Mouse (Mus musculus) testis, adult 10 weeks (tissue): ENCODE data around the gene Fbxo10. TPM values are rescaled to one million over a fixed set of nuclear protein-coding genes. Genes with fewer than 3 reads are reported as not detected.

ENCODE experiments used
- polyA plus RNA-seq: library from polyadenylated mRNA; stranded (reverse); fragments of 350-450 nt; fragmentation: Illumina TruSeq; extraction: RNeasy Lipid Tissue Mini Kit (QIAGEN cat#74804); gene quantifications from one replicate; pipeline ENCODE4 v1.2.3, GENCODE M21; 2014; ENCODE audit warnings: low read depth, low replicate concordance

Gene Fbxo10
- 0.52 TPM for polyA plus RNA-seq

DNA sequence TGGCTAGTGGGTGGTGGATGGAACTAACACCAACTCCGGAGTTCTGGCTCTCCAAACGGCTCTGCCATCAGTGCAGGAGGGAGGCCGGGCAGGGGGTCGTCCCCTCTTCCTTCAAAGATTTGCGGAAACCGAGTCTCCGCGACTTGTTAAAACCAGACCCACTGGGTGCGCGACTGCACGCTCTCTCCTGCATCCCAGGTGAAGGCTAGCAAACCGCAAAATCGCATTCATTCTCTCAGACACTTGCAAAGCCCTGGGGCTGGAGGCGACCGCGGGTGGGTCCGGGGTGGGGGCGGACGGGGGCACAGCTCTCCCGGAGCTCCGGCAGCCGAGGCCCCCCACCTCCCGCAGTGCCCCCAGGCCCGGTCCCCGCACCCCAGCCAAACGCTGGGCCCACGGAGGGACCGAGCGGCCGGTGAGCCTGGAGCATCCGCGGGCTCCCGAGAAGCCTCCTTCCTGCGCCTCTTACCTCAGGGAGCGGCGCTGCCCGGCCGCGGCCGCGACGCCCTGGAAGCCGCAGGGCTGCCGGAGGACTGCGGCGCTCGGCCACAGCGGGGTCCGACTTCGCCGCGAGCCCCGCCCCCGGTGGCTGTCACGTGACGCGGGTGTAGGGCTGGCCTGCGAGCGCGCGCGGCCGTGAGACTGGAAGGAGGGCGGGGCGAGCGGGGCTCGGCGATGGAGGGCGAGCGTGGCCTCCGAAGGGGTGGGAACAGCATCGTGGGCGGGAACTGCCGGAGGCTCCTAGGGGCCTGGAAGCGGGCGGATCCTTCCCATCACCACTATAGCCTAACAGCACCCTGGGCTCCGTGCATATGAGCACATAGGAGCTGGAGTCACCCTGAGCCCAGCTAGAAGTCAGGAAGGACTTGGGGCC, at the start of gene Fbxo10:
Gene Fbxo10, minus strand, starts transcription at position 584 of the 874 bp plus-strand sequence.

DNA sequence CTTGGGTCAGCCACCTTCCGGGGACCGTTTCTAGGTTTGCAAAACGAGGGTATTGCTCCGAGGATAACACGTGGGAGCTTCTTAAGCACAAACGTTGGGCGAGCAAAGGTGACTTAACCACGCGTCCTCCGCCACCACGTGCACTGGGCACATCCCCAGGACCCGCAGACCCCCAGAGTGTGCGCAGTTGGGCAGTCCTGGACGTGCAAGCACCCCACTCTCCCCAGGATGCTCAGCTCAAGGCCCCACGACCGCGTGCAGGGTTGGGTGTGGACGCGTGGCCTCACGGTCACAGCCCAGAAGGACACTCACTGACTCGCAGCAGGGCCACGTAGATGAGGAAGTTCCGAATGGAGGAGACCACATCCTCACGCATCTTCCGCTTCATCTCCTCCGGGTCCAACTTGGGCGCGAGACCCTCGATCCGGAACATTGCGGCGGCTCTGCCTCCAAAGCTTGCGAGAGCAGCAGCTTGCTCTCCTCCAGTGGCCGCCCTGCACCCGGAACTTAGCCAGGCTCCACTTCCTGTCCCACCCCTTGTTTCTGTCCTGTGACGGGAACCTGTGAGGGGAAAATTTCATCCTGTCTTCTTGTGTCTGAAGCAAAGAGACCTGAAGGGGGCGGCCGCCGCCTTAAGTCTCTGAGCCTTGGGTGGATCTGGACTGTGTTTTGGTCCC, 23.3 kb upstream of the Fbxo10 start, which contains the start of gene Tomm5:
Gene Tomm5, minus strand, starts transcription at position 514 of the 677 bp plus-strand sequence.

DNA sequence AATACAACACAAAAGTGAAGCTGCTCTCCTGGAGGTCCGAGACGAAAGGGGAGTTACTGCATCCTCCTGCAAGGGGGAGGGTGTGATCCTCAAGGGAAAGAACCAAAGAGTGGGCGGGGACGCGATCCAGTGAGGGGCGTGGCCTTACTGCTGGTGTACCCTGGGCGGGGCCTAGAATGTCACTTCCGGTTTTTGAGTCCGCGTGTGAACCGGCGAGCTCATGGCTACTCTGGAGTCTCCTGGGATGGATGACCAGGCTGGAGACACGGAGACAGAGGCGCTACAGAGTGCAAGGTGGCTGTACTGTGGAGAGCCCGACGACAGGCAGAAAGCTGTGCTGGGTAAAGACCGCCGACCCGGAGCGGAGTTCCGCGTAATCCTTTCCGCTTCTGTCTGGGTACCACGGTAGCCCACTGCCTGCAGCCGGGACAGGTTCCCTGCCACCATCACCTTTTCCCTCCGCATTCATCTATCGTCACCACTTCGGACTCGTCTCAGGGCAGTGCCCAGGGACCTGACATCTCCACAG, 65.9 kb downstream of the Fbxo10 start, which contains the start of gene Polr1e:
Gene Polr1e, plus strand, starts transcription at position 132 of the 529 bp plus-strand sequence.

DNA sequence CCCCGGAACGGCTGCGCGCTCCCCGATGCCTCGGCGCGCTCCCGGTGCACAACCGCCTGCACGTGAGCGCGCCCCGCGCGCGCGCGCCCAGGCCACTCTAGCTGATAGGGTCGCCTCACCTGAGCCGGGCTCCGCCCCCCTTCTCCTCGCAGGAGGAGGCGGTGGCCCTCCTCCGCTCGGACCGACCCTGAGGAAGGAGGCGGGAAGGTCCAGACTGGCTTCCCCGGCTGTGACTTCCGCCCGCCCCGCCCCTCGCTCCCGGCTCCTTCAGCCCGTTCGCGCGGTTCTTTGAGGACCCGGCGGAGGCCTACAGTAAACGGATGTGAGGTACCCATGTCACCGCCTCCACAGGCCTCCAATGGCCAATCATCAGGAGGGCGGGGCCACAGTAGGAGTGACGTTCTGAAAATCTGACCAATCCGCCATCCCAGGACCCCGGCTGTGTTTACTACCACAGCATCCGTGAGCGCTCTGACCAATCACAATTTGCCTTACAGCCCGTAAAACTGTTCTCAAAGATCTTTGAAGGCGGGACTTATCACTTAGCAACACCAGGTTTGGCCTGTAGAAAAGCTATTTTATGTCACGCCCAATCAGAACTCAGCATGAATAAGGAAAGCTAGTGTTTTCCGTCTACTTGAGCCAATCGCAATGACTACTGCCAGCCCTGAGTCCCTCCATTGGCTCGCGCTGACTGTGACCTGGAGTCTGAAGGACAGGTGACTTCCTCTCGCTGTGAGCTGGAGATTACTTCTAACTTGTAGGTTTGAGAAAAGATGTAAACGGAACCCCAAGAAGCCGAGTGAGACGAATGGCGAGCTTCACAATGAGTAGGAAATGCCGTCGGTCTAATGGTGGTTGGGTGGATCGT, 72.1 kb downstream of the Fbxo10 start, which contains the start of gene Zbtb5:
Gene Zbtb5, minus strand, starts transcription at position 308 of the 871 bp plus-strand sequence.

Other genes with a start within 250 kb of the Fbxo10 start
- gene Grhpr, start 103.2 kb downstream of the Fbxo10 start, polyA plus RNA-seq: 1.1 TPM
- 18.0 TPM for gene Zbtb5, start 72.2 kb downstream of the Fbxo10 start, polyA plus RNA-seq
- gene Polr1e, start 66.0 kb downstream of the Fbxo10 start, polyA plus RNA-seq: 8.8 TPM
- 13.4 TPM for gene Tomm5, start 23.5 kb upstream of the Fbxo10 start, polyA plus RNA-seq
- 1.4 TPM for gene Frmpd1, start 100.3 kb upstream of the Fbxo10 start, polyA plus RNA-seq
- 32.6 TPM for gene Trmt10b, start 212.5 kb upstream of the Fbxo10 start, polyA plus RNA-seq